Mouse (Mus musculus) CD4-positive, CD25-positive, alpha-beta regulatory T cell (primary cell): ENCODE measurements around the gene Taar8b. TPM values are rescaled to one million over a fixed set of nuclear protein-coding genes. Genes with fewer than 3 reads are reported as not detected.

ENCODE experiments used
- polyA plus RNA-seq: library from polyadenylated mRNA; unstranded; fragments of 100-300 nt; shearing (Covaris generic); gene quantifications from one replicate; pipeline ENCODE4 v1.2.1, GENCODE M21; 2017

Taar8b gene
- not detected for polyA plus RNA-seq

GRCm38 (mm10) chr10:24092194-24092593, at the start of gene Taar8b:
Taar8b (minus strand) TSS chr10:24092294.

GRCm38 (mm10) chr10:24109434-24109833, 17.3 kb upstream of the Taar8b start, which contains the start of gene Taar9:
Taar9 (minus strand) TSS chr10:24109534.

DNA sequence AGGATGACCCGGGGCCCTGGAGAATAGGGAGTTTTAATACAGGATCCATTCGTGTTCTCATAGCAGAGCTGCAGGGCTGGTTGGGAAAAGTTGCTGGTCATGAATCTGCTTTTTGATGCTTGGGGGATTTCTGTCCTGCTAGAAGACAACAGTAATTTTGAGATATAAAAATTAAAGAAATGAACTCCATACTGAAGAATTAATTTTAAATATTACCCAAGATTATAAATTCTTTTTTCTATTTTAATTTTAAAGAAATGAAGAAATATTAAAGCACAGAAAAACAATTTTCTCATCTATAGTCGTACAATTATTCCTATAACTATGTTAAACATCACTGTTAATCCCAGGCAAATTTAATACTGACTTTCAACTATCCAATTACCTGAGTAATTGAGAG, 9.7 kb upstream of the Taar8b start, which contains the start of gene Taar8c:
Gene Taar8c, minus strand, starts transcription at position 101 of the 400 bp plus-strand sequence.

DNA sequence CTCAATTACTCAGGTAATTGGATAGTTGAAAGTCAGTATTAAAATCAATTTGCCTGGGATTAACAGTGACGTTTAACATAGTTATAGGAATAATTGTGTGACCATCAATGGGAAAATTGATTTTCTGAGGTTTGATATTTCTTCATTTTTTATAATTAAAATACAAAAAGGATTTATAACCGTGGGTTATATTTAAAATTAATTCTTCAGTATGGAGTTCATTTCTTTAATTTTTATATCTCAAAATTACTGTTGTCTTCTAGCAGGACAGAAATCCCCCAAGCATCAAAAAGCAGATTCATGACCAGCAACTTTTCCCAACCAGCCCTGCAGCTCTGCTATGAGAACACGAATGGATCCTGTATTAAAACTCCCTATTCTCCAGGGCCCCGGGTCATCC, 15.9 kb downstream of the Taar8b start, which contains the start of gene Taar8a:
Gene Taar8a, plus strand, starts transcription at position 301 of the 400 bp plus-strand sequence.

GRCm38 (mm10) chr10:24049210-24049609, 42.9 kb downstream of the Taar8b start, which contains the start of gene Taar7f:
Taar7f (plus strand) TSS chr10:24049510.

Other genes with a start within 250 kb of the Taar8b start
- gene Vnn3, start 240.8 kb downstream of the Taar8b start, polyA plus RNA-seq = 0.10 TPM
- not detected for gene Vnn1, start 197.6 kb downstream of the Taar8b start, polyA plus RNA-seq
- gene Taar1, start 171.9 kb downstream of the Taar8b start, polyA plus RNA-seq = not detected
- not detected for gene Taar2, start 153.7 kb downstream of the Taar8b start, polyA plus RNA-seq
- not detected for gene Taar3, start 142.7 kb downstream of the Taar8b start, polyA plus RNA-seq
- gene Taar4, start 131.8 kb downstream of the Taar8b start, polyA plus RNA-seq = not detected
- not detected for gene Taar5, start 121.6 kb downstream of the Taar8b start, polyA plus RNA-seq
- not detected for gene Taar6, start 106.6 kb downstream of the Taar8b start, polyA plus RNA-seq
- gene Taar7a, start 98.8 kb downstream of the Taar8b start, polyA plus RNA-seq = not detected
- gene Taar7b, start 92.4 kb downstream of the Taar8b start, polyA plus RNA-seq = not detected
- not detected for gene Taar7d, start 65.1 kb downstream of the Taar8b start, polyA plus RNA-seq
- not detected for gene Taar7e, start 54.7 kb downstream of the Taar8b start, polyA plus RNA-seq
- gene Taar7f, start 42.8 kb downstream of the Taar8b start, polyA plus RNA-seq = not detected
- not detected for gene Taar8a, start 15.8 kb downstream of the Taar8b start, polyA plus RNA-seq
- not detected for gene Taar8c, start 9.6 kb upstream of the Taar8b start, polyA plus RNA-seq
- not detected for gene Taar9, start 17.2 kb upstream of the Taar8b start, polyA plus RNA-seq
- 38.7 TPM for gene Stx7, start 57.0 kb upstream of the Taar8b start, polyA plus RNA-seq
- gene Moxd1, start 131.2 kb upstream of the Taar8b start, polyA plus RNA-seq = not detected